Mouse (Mus musculus) kidney, adult 11 months (tissue): Measurements from ENCODE around the gene Gm20388.

Source experiments
- DNase-seq: peaks from one replicate; pipeline ENCODE4 v3.0.0; 2022

Gene Gm20388

DNA sequence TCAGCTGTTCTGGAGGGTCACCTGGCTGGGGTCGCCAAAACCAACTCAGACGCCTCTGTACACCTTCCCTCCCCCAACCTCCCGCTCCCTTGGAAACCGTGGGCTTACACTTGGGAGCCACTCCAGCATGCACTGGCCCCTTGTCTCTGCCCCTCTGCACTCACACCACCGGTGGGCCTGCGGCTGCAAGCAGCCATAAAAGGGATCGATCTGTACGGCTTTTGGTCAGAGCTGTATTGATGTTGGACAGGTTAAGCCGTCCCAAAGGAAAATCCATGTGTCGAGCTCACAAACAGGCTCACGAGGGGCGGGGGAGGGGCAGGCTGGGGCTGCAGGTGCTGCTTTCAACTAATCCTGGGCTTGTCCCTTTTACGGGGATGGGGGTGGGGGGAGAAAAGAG, 632.4 kb downstream of the Gm20388 start:
- DNase-seq = no peak

DNA sequence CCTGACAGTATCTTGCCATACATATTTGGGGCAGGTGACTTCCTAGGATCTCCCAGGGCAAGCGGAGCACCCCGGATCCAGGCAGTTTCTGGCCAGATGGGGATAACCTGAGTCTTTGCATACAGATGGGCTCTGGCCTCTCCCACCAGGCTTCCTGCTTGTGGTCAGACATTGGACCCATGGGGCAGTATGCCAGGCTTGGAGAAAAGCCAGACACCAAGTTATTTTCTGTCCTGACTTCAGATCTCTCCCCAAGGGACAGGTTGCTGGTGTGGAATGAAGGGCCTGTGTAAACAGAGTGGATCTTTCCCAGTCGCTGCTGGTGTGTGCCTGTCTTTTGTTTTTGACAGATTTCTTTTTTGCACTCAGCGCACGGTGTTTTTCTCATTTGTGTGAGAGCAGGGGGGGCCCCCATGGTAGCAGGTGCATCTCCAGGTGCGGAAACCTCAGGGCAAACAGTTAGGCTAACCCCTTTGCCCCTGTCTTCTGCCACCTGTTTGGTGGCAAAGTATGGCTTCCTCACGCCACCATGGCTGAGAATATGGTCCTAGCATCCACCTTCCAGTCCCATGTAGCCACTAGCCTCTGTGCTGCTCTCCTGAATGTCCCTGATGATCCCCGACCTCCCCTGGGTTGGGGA, 632.9 kb downstream of the Gm20388 start:
- peak; percentile 93 for DNase-seq

DNA sequence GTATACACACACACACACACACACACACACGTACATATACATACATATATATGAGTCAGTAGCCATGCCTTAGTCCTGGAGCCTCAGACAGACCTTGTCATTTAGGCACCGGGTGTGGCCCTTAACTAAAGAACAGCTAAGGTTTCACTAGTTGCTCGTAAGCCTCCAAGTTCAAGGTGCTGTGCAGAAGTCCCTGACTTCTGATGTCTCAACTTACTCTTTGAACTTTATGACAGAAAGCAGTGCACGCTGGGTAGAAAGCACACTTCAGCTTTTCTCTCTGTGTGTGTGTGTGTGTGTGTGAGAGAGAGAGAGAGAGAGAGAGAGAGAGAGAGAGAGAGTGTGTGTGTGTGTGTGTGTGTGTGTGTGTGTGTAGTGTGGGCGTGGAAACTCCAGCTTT, 633.5 kb downstream of the Gm20388 start:
- no peak for DNase-seq

DNA sequence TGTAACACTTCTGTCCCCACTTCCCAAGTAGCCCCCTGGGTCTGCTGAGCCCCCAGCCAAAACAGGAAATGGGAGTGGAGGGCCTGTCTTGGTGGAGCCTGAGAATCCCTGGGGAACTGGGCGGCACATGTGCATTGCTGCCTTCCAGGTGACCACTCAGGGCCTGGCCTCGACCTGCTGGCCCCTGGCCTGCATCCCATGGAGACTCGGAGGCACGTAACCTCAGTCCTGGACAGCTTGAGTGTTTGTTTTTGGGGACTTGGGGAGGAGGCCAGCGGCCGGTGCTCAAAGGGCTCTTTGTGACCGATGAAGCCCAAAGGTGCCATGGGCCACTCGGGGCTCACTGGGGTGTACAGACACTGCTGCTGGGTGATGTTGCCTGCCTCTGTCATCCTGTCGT, 636.9 kb downstream of the Gm20388 start:
- DNase-seq = no peak

- no peak for DNase-seq
Observed at GRCm38 (mm10) chr8:120548313-120548761, 637.7 kb downstream of the Gm20388 start.

DNA sequence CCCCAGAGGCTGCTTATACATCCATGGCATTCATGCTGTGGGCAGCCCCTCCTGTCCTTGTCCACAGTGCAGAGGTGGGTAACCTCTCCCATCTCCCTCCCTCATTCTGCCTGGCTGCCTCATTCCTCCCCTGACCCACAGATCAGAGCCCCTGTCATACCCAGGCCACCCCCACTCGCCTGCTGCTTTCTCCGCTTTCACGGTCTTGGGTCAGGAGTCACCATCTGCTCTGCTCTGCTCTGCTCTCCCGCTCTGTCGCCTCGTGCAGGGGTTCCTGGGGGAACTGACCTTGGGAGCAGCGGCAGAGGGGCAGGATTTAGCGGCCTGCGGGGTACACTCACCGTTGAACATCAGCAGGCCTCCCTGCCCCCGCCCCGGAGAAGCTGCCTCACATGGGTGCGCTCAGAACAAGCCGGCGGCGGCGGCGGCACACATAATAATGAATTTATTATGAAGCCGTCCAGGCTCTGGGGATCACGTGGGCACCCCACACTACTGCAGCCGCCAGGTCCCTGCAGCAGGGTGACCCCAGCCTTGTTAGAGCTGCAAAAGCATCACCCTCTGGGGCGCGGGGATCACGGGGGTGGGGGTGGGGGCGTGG, 638.8 kb downstream of the Gm20388 start:
- no peak for DNase-seq

GRCm38 (mm10) chr8:120549922-120550321, 639.3 kb downstream of the Gm20388 start:
- no peak for DNase-seq

GRCm38 (mm10) chr8:120550430-120550829, 639.8 kb downstream of the Gm20388 start:
- no peak for DNase-seq

DNA sequence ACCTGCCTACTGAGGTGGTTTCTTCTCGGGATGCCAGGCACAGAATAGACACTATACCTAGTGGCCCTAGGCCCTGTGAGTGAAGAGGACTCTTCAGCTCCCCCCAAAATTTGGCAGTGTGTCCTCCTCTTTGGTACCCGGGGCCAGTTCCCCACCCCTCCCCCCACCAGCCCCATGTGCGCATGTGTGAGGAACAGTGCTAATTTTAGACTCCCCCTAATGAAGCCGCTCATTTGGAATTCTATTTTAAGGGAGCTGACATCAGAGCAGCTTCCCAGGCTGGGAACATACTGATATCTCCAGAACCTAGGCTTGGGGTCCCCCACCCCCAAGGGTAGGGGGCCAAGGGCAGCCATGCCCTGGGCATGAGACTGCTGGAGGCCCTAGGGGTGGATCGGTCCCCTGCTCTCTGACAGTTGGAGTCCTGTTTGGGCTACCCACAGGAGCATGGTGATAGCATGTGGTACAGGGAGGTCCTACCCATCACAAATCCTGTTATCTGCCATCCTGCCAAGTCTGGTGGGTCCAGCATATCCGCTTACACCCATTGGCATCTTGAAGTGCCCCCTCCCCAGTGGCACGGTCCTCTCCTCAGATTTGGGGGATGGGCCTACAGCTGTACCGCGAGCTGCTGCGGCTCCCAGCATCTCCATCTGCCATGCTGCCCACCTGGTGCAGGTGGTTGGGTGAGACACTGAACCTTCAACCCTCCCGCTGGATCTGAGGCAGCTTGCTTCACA, 640.5 kb downstream of the Gm20388 start:
- no peak for DNase-seq

DNA sequence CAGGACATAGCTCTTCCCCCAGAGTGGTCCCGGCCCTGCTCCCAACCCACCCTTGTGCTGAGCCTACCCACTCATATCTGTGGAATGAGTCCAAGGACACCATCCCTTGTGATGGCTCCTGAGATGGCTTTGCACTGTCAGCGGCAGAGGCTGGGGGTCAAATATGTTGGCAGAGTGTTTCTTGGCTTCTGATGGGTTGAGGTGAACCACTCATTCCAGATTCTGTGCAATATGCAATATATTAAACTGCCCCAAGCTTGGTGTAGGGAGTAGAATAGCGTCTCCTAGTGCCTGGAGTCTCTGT, 641.0 kb downstream of the Gm20388 start:
- no peak for DNase-seq

GRCm38 (mm10) chr8:120552509-120552908, 641.9 kb downstream of the Gm20388 start:
- DNase-seq = no peak

DNA sequence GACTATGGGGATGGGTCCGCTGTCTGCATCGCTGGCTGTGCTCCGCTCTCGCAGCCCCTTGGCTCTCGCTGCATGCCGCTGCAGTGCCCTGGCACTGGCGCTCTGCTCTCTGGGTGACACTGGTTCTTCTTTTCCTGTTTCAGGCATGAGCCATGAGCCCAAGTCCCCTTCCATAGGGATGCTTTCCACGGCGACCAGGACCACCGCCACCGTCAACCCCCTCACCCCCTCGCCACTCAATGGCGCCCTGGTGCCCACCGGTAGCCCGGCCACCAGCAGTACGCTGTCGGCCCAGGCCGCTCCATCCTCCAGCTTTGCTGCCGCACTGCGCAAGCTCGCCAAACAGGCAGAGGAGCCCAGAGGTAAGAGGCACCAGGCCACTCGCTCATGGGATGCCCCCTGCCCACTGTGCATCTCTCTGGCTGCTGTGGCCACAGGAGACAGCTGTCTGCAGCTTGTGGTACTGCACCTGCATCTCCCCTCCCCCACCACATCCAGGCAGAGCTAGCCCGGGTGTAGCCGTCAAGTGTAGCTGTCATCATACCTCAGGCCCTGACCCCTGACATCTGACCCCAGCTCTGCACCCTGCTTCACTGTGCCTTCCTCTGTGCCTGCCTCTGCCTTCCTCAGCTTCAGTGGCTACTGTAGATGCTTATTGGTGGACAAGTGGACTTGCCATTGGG, 642.9 kb downstream of the Gm20388 start:
- no peak for DNase-seq

GRCm38 (mm10) chr8:120554466-120555039, 643.9 kb downstream of the Gm20388 start:
- DNase-seq = no peak

DNA sequence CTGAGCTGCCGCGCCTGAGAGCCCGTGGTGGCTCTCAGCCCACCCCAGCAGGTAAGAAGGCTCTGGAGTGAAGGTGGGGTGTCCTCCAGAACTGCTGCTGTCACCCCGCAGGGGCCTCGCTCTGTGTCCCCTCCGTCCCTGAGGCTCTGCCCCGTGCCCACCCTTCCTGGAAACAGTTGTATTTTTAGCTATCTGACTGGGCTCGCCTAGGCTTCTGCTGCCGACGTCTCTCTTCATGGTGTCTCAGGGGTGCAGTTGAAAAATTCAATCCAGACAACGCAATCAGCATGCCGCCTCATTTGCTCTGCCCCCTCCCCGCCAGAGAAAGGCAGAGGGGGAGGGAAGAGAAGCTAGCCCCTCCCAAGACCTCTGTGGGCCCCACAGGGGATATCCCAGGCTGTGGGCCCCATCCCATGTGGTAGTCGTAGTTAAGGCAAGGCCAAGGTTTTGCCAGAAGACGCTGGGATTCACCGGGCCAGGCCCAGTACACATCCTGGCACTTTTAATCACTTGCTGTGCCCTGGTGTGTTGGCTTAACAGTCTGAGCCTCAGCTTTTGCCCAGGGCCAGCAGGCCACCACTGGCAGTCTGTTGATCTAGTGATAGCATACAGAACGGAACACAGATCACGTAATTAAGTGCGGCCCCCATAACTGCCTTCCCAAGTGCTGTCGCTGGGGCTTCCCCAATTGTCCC, 645.7 kb downstream of the Gm20388 start:
- DNase-seq = no peak

GRCm38 (mm10) chr8:120557170-120557965, 646.7 kb downstream of the Gm20388 start:
- no peak for DNase-seq

DNA sequence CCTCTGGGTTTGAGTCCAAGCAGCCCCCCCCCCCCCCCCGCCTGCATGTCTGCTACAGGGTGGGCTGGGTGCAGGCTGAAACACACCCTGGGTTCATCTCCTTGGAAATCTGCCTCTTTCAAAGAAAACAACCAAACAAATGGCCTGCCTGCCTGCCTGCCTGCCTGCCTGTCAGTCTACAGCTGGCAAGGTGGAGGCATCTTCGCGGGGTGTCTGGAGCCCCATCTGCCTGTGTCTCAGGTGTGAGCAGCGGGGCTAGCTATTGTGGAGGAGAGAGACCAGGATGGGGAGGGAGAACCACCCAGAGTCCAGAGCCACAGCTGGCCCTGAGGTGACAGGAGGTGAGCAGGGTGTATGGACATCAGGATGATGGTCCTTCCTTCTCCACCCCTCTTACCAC, 647.5 kb downstream of the Gm20388 start:
- no peak for DNase-seq

DNA sequence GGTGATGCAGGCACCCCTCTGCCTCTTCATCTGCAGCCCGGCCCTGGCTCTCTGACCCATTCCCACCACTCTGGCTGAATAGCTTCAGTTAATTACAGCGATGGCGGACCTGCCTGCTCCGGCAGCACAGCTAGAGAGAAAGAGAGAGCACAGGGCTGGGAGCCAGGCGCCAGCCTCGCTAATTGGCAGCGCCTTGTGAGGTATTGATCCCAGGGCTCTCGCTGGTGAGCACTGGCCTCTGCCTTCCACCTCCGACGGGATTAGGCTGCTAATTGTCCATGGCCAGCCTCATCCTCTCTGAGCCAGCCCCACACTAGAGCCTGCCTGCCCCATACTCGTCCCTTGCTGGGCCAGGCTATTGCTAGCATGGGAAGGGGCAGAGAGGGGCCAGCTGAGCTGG, 649.0 kb downstream of the Gm20388 start:
- no peak for DNase-seq

DNA sequence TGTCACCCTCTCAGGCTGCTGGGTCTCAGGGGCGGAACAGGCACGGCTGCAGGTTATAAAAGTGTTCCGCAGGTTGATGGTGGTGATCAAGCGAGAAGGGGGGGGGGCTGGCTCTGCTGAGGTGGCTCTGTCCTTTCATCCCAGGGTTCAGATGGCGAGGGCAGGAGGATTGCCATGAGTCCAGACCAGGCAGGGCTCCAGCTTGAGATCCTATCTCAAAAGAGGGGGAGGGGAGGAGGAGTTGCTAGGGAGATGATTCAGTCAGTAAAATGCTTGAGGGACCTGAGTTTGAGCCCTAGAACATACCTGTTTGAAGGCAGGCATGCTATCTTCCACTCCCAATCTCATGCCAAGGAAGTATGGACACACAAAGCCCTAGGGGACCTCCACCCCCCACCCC, 649.9 kb downstream of the Gm20388 start:
- DNase-seq = no peak

DNA sequence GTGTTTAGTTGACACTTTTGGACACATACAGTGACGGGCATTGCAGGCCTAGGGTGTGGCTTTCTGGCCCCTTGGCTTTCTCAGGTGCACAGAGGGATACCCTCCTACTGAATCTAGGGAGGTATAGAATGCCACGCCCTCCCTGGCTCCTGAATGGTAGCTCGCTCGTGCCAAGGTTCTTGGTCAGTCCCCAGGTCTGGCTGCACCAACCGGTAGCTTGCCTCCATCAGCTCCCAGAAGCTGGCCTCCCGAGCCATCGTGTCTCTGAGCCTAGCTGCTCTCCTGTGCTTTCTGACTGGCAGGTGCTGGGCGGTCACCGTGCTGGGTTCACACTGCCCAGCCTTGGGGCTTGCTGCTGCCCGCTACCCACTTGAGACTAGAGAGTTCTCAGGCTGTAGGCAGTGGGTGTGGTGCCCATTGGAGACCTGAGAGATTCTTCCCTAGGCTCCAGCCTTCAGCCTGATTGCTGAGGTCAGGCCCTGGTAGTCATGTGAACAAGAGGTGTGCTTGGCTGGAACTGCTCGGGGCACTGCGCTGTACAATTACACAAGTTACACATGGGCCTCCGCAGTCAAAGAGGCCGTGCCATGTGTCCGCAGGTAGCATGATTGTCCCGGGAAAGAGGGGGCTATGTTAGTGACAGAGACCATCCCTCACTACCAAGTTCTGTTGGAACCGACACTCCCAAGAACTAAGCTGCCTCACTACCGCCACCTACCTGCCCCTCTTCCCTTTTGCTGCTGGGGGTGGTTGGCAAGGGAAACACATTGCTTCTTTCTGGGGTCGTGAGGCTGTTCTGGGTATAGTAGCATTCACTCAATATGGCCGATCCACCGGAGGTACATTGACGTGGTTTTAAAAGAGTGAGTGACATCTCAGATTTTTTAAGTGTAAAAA, 651.1 kb downstream of the Gm20388 start:
- DNase-seq = no peak

DNA sequence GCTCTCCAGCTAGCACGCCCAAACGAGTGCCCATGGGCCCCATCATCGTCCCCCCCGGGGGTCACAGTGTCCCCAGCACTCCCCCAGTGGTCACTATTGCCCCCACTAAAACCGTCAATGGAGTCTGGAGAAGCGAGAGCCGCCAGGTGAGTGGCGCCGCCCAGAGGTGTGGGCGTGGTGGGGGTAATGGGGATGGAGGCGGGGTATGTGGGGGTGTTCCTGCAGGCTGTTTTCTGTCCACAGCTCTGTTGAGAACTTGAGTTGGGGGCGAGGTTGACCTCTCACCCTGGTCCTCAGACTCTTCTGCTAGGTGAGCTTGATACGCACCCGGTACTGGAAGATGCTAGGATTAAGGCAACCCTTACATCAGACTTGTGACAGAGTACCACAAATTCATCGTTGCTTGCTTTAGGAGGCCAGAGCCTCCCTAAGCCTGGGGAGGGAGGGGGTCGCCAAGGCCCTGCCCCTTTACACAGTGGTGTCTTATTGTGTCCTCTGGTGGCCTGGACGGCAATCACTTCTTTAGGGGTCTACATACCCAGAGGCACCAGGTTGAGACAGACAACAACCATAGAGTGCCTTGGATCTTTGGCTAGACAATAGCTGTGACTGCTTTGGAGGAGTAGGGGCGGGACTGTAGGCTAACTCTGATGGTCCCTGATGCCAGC, 652.2 kb downstream of the Gm20388 start:
- DNase-seq = no peak
